Mouse (Mus musculus) B cell, adult (primary cell): ENCODE measurements around the gene Ankar. TPM values are rescaled to one million over a fixed set of nuclear protein-coding genes. Genes with fewer than 3 reads are reported as not detected.

Experiments
- total RNA-seq: library from RNA; stranded (reverse); gene quantifications from 4 replicates; pipeline ENCODE4 v1.2.4, GENCODE M21; 2023; ENCODE audit not compliant: inconsistent age

Gene Ankar
- not detected in 4 replicates for total RNA-seq

GRCm38 (mm10) chr1:72700479-72700878 is at the start of gene Ankar:
TSS of gene Ankar (minus strand) at chr1:72700579.

GRCm38 (mm10) chr1:72710753-72711653 is 10.6 kb upstream of the Ankar start, which contains the start of gene Rpl37a:
TSS of gene Rpl37a (plus strand) at chr1:72711290.

Other genes starting within 250 kb of the Ankar start
- gene March4, start 163.6 kb downstream of the Ankar start, total RNA-seq, result 0.12 to 0.26 TPM (median 0.13 TPM) in 3 of 4 replicates, not detected in the other
- 48.9 to 59.8 TPM (median 54.9 TPM) in 4 replicates for gene Smarcal1, start 117.3 kb downstream of the Ankar start, total RNA-seq
- gene Rpl37a, start 10.7 kb upstream of the Ankar start, total RNA-seq, result 2,766 to 3,203 TPM (median 2,865 TPM) in 4 replicates
- gene Igfbp2, start 123.9 kb upstream of the Ankar start, total RNA-seq, result not detected in 4 replicates
- 0.54 to 1.3 TPM (median 0.98 TPM) in 4 replicates for gene Igfbp5, start 174.3 kb upstream of the Ankar start, total RNA-seq